Mouse (Mus musculus) embryonic fibroblast, embryonic 13.5 days (primary cell): Measurements from ENCODE around the gene Rdh1. TPM values are rescaled to one million over a fixed set of nuclear protein-coding genes. Genes with fewer than 3 reads are reported as not detected.

Source experiments
- H3K27ac ChIP-seq: 2 replicates; pipeline ENCODE4 v1.5.1; 2012; ENCODE audit warnings: low read length, control low read depth, inconsistent platforms; ENCODE audit not compliant: insufficient read depth
- H3K4me1 ChIP-seq: 2 replicates; pipeline ENCODE4 v1.6.1; 2011; ENCODE audit warnings: low read length; ENCODE audit not compliant: control insufficient read depth, insufficient read depth
- H3K4me3 ChIP-seq: 2 replicates; pipeline ENCODE4 v1.5.1; 2011; ENCODE audit warnings: mild to moderate bottlenecking, control low read depth, low read length; ENCODE audit not compliant: insufficient read depth
- CTCF ChIP-seq: IDR thresholded peaks from 2 replicates; pipeline ENCODE4 v1.5.1; 2011; ENCODE audit warnings: mild to moderate bottlenecking, control low read depth, low read length, moderate library complexity, borderline replicate concordance; ENCODE audit not compliant: insufficient read depth
- POLR2A ChIP-seq: IDR thresholded peaks from 2 replicates; pipeline ENCODE4 v1.6.1; 2011; ENCODE audit warnings: low read depth, mild to moderate bottlenecking, control low read depth, low read length, moderate library complexity
- polyA plus RNA-seq: library from polyadenylated mRNA; stranded (reverse); fragments of >200 nt; gene quantifications from 2 replicates; pipeline ENCODE4 v1.2.4, GENCODE M21; 2011; ENCODE audit warnings: low read depth; ENCODE audit not compliant: missing spikeins, insufficient read length

The Rdh1 gene
- polyA plus RNA-seq, 1 experiment = 0.30 TPM

DNA sequence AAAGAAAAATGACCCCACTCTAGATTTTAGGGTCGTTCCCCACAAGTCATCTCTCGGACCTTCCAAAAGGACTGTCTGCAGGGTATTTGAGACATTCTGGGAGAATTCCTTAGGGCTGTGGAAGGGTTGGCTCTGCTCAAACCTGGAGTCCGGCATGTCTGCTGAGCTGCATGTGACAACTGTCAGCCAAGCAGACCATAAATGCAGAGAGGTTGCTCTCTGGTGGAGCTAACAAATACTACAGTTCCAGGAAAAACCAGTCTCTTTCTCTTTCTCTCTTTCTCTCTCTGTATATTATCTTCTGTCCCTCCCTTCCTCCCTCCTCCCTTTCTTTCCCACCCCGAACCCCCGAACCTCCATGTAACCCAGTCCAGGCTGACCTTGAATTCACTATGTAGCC, 25.1 kb upstream of the Rdh1 start:
- no peak for TF ChIP-seq POLR2A
- 0 out of 2 replicates have a peak, but pooled peaks have one; percentile 15 for TF ChIP-seq CTCF
- Histone ChIP-seq H3K4me3 (no peak overlapping the region), H3K27ac (no peak overlapping the region), H3K4me1 (no peaks in the 10 kb centered on the region)

DNA sequence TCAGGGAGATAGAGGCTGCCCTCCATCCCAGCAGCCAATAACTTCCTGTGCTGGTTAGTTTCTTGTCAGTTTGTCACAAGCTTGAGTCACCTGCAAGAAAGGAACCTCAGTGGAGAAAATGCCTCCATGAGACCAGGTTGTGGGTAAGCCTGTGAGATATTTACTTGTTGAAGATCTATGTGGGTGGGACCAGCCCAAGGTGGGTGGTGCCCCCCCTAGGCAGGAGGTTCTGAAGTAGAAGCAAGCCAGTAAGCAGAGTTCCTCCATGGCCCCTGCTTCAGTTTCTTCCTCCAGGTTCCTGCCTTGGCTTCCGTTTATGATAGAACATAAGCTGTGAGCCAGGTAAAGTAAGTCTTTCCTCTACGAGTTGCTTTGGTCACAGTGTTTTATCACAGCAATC, 23.3 kb upstream of the Rdh1 start:
- no peak overlapping the region for H3K27ac ChIP-seq
- no peak overlapping the region for H3K4me3 ChIP-seq
- TF ChIP-seq CTCF (no peak), POLR2A (no peak)
- H3K4me1 ChIP-seq = no peaks in the 10 kb centered on the region

DNA sequence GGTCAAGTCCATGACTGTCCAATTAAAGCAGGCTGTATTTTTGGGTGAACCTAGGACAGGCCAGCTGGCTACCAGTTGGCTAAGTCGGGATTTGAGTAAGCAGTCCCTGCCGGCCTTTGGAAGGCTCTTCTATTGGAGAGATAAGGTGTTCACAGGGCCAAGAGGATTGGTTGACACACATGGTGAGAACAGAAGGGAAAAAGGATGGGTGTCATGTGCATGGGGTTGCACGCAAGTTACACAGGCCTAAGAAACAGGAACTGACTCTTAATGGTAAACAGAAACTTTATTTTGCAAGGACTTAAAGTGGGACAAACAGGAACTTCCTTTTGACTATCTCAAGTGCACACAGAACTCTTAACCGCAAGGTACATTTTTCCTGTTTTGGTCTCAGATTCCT, 22.6 kb upstream of the Rdh1 start:
- H3K27ac ChIP-seq = no peak overlapping the region
- TF ChIP-seq POLR2A (no peak), CTCF (no peak)
- no peaks in the 10 kb centered on the region for H3K4me1 ChIP-seq
- no peak overlapping the region for H3K4me3 ChIP-seq

DNA sequence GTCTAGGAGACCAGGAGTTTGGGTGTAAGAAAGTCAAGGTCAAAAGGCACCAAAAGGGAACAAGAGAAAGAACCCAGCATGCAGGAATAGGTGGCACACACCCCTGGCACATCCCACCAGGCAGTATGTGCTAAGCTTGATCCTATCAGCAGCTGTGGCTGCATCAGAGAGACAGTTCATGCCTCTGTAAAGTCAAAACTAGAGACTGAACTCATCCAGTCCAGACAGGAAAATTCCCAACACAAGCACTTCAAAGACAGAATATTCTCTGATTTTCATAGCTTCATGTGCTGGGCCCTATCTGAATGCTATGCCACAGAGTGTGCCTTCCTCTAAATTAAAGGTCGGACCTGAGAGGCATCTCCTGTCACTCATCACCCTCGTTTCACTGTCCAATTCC, 22.0 kb upstream of the Rdh1 start:
- no peak overlapping the region for H3K27ac ChIP-seq
- TF ChIP-seq POLR2A (no peak), CTCF (no peak)

DNA sequence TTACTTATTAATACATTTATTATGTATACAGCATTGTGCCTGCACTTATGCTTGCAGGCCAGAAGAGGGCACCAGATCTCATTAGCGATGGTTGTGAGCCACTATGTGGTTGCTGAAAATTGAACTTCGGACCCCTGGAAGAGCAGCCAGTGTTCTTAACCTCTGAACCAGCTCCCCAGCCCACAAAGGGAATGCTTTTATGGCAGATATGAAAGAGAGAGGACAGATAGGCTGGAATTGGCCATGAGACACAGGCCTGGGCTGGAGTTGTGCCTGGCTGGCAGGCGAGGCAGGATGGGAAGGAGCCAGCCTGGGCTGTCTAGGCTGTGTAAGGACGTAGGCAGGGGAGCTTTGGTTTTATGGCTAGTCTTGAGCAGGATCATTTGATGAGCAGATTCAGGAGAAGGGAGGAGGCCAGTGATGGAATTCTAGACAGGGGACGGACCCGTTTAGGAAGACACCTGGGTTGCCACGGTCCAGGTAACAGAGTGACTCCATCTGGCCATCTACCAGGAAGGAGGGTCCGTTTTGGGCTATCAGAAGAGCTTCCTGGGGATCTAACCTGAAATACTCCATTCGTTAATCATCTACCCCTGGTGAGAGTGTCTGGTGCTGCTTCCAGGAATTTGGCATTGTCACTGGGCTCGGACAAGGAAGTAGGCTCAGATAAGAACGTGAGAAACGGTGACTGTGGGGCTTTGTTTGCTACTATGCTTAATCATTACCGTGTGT, 21.2 kb upstream of the Rdh1 start:
- TF ChIP-seq POLR2A = no peak
- peak; percentile 58; the same call in 1 of the 2 replicates for TF ChIP-seq CTCF
- Histone ChIP-seq H3K4me3 (no peak overlapping the region), H3K4me1 (no peaks in the 10 kb centered on the region), H3K27ac (no peak overlapping the region)

More for the DNA sequence above, 22.0 kb upstream of the Rdh1 start:
- Histone ChIP-seq H3K4me3 (no peak overlapping the region), H3K4me1 (no peaks in the 10 kb centered on the region)

DNA sequence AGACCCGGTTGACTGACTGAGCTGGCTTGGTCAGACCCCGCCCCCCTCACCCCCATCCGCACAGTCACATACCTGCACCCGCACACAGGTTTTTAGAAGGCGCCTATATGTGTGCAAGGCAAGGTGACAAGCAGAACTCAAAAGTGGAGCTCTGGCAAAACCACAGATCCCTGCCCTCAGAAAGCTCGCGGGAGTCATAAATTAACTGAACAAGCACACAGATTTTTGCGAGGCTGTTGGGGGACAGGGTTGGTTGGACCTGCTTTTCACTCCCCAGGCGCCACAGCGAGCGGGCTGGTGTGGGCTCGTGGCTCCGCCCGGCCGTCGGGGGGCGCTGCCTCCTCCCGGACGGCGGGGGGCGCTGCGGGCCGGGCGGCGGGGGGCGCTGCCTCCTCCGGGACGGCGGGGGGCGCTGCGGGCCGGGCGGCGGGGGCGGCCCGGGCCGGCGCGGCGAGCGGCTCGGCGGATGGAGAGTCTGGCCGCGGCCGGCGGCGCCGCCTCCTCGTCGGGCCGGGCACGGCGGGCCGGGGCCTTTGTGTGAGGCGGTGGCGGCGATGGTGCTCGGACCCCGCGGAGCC, 20.3 kb upstream of the Rdh1 start, which contains the start of gene Zbtb39:
Gene Zbtb39, plus strand, starts transcription at position 456 of the 578 bp plus-strand sequence.
- Histone ChIP-seq H3K4me3 (peak within 1 kb of the TSS; percentile 63), H3K27ac (no peak within 1 kb of the TSS), H3K4me1 (no peaks in the 10 kb centered on the region)
- peak; percentile 51; the same call in 1 of the 2 replicates for TF ChIP-seq POLR2A
- 0 out of 2 replicates have a peak, but pooled peaks have one; percentile 17 for TF ChIP-seq CTCF

DNA sequence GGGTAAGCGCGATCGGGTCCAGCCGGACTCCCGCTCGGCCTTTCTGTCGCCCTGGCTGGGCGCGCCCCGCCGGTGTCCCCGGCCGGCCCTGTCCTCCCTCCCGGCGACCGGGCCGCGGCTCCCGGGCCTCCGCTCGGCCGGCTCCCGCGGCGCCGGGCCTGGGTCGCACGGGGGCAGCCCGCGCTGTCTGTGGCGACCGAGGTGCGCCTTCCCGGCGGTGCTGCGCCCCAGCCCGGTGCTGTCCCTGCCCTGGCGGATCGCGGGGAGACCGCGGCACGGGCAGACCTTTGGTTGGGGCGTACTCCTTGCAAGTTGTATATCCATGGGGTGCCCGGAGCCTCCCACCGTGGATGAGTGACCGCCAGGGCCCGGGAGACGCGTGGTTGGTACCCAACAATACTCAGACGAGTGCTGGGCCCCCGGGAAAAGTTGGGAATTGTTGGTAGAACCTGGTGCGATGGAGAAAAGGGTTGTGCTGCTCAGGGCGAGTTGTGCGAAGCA, 19.8 kb upstream of the Rdh1 start:
- TF ChIP-seq POLR2A (no peak), CTCF (no peak)
- Histone ChIP-seq H3K4me3 (peak overlapping the region; percentile 63), H3K27ac (no peak overlapping the region), H3K4me1 (no peaks in the 10 kb centered on the region)

DNA sequence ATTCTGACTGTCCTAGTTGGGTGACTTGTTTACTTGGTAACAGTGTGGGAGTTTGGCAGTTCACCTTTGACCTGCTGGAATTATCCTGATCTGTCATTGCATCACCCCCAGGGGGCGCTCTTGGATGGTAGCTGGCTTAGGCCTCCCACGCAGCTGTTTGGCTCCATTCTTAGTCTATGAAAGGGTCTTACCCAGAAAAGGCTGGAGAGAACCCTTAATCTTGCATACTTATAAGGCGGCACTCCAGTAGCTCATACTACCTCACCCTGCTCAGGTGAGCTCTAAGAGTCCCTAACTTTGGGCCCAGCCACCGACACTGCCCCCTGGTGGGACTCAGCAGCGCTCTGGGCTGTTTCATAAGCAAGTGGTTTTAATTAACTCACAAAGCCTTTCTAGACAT, 14.9 kb upstream of the Rdh1 start:
- TF ChIP-seq POLR2A (no peak), CTCF (0 out of 2 replicates have a peak, but pooled peaks have one; percentile 22)
- H3K4me1 ChIP-seq = no peaks in the 10 kb centered on the region
- H3K27ac ChIP-seq = no peak overlapping the region
- no peak overlapping the region for H3K4me3 ChIP-seq

DNA sequence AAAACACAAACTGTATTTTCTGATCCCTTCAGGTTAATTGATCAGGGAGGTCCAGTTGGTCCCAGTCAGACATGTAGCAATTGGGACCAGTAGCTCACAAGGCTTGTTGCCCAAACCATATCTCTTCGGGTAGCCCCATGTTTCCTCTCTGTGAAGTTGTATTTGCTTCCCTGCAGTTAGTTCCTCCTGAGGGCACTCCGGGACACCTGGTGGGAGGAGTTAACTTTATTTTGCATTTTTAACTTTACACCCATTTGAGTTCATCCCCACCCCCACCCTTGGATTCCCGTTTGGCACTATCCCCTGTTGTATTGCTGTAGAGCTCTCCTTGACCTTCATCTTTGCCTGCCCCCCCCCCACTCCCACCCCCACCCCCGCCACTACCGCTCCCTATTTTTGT, 13.6 kb upstream of the Rdh1 start:
- no peak for TF ChIP-seq POLR2A
- TF ChIP-seq CTCF = no peak

DNA sequence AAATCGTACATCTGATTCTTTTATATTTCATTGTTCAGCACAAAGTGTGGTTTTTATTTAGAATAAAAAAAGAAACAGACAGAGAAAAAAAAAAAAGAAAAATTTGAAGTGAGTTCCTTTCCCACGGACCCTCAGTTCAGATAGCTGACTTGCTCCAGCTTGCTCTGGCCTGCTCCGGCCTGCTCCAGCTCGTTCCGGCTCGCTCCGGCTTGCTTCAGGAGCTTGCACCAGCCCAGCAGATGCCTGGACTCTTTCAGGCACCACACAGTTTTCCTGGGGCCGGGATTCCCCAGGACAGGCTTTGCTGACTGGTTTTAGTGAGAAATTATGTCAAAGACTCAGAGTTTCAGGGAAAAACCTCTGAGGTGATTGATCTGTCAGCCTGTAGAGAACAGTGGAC, 12.3 kb upstream of the Rdh1 start:
- Histone ChIP-seq H3K4me1 (no peaks in the 10 kb centered on the region), H3K4me3 (no peak overlapping the region), H3K27ac (no peak overlapping the region)
- no peak for TF ChIP-seq CTCF
- TF ChIP-seq POLR2A = no peak

More for the DNA sequence above, 13.6 kb upstream of the Rdh1 start:
- Histone ChIP-seq H3K4me1 (no peaks in the 10 kb centered on the region), H3K4me3 (no peak overlapping the region), H3K27ac (no peak overlapping the region)
